Mouse (Mus musculus) midbrain, embryonic 11.5 days (tissue): Measurements from ENCODE around the gene Pik3c2g. TPM values are rescaled to one million over a fixed set of nuclear protein-coding genes. Genes with fewer than 3 reads are reported as not detected.
A peak's percentile ranks its signal among the peaks of the same experiment; 100 is the strongest.

Experiments used
- ATAC-seq: fragments of 200-750 bp; cut with Nextera tagmentation; 2 replicates; pipeline ENCODE4 v1.8.0; 2017; ENCODE audit warnings: moderate TSS enrichment, moderate library complexity; ENCODE audit not compliant: low FRiP score
- DNase-seq: peaks from one replicate; pipeline ENCODE4 v3.0.0; 2015; ENCODE audit warnings: low spot score; ENCODE audit errors: missing footprints
- H3K27ac ChIP-seq: fragments of 300-500 bp; sonication (generic); 2 replicates; pipeline ENCODE4 v1.5.1; 2014; ENCODE audit warnings: low read depth, low read length
- H3K27me3 ChIP-seq: fragments of 300-500 bp; sonication (generic); 2 replicates; pipeline ENCODE4 v1.6.1; 2014; ENCODE audit warnings: mild to moderate bottlenecking, low read length, moderate library complexity, mixed read lengths; ENCODE audit not compliant: control insufficient read depth, insufficient read depth
- H3K36me3 ChIP-seq: fragments of 300-500 bp; sonication (generic); 2 replicates; pipeline ENCODE4 v1.6.1; 2014; ENCODE audit warnings: mild to moderate bottlenecking, low read length, moderate library complexity, mixed read lengths; ENCODE audit not compliant: control insufficient read depth, insufficient read depth
- H3K4me1 ChIP-seq: fragments of 300-500 bp; sonication (generic); 2 replicates; pipeline ENCODE4 v1.6.1; 2014; ENCODE audit warnings: low read length; ENCODE audit not compliant: control insufficient read depth, insufficient read depth
- H3K4me2 ChIP-seq: fragments of 300-500 bp; sonication (generic); 2 replicates; pipeline ENCODE4 v1.6.1; 2014; ENCODE audit warnings: mild to moderate bottlenecking, moderate library complexity
- H3K4me3 ChIP-seq: fragments of 300-500 bp; sonication (generic); 2 replicates; pipeline ENCODE4 v1.5.1; 2014; ENCODE audit warnings: low read depth, low read length
- H3K9ac ChIP-seq: fragments of 300-500 bp; sonication (generic); 2 replicates; pipeline ENCODE4 v1.6.1; 2014; ENCODE audit warnings: low read length
- H3K9me3 ChIP-seq: fragments of 300-500 bp; sonication (generic); 2 replicates; pipeline ENCODE4 v1.6.1; 2016; ENCODE audit warnings: low read length; ENCODE audit not compliant: control insufficient read depth
- WGBS: fragments of 180-500 bp; shearing (Covaris S2); extraction: QIAGEN DNeasy Blood & Tissue Kit; methylation state at CpG from one replicate; pipeline ENCODE4 v1.1.7; 2014; 5-methylcytosine and 5-hydroxymethylcytosine counted together
- polyA plus RNA-seq: library from polyadenylated mRNA; unstranded; fragments of >200 nt; fragmentation: Nextera tagmentation; extraction: Ambion mirVana; gene quantifications from 2 replicates; pipeline ENCODE4 v1.2.1, GENCODE M21; 2014

Pik3c2g gene
- polyA plus RNA-seq, 1 experiment from 2014 or later, result not detected

DNA sequence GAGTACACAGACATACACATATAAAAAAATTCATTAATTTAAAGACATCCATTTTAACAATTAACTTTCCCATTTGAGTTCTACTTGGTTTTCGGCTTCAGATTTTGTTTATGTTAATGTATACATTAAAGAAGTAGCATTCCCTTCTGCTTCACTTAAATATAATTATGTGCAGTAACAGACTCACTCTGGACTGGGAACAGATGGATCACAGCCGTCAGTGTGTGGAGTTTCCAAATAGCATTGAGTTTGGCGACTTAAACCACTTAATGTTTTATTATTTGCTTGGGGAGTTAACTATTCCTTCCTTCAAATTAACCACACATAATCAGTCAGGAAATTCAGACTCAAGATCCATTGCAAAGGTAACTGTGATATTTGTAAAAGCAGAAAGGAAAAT lies 164.0 kb downstream of the Pik3c2g start:
- 82% methylated on average over 3 of the region's 3 CpGs for WGBS
- DNase-seq, result no peak

DNA sequence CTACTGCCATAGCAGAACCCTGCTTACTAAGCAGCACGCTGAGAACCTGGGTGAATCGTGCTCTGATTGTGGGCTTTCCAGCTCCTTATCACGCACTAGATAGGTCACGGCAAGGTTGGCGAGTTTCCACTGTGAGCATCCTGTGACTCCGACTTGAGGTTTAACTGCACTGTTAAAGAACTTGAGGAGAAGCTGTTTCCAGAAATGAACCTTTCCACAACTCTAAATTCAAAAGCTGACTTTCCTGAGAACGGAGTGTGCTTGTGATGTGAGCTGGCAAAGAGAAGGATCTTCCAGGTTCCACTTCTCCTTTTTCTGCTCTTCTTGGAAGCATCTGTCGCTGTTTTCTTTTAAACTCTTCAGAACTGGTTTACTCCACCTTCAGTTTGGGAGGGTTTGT lies 170.9 kb downstream of the Pik3c2g start:
- Histone ChIP-seq H3K27me3 (no peaks in the 10 kb centered on the region), H3K9me3 (no peaks in the 10 kb centered on the region), H3K4me3 (no peak overlapping the region), H3K36me3 (no peaks in the 10 kb centered on the region), H3K9ac (no peak overlapping the region), H3K4me2 (no peak overlapping the region), H3K4me1 (no peaks in the 10 kb centered on the region), H3K27ac (no peak overlapping the region)
- DNase-seq (no peak), ATAC-seq (no peak)
- 88% methylated on average over 8 of the region's 8 CpGs for WGBS

More for the DNA sequence above, 164.0 kb downstream of the Pik3c2g start:
- ATAC-seq, result no peak
- Histone ChIP-seq H3K4me1 (no peaks in the 10 kb centered on the region), H3K9me3 (no peaks in the 10 kb centered on the region), H3K4me3 (no peak overlapping the region), H3K27ac (no peak overlapping the region), H3K36me3 (no peaks in the 10 kb centered on the region), H3K4me2 (no peak overlapping the region), H3K27me3 (no peaks in the 10 kb centered on the region), H3K9ac (no peak overlapping the region)

DNA sequence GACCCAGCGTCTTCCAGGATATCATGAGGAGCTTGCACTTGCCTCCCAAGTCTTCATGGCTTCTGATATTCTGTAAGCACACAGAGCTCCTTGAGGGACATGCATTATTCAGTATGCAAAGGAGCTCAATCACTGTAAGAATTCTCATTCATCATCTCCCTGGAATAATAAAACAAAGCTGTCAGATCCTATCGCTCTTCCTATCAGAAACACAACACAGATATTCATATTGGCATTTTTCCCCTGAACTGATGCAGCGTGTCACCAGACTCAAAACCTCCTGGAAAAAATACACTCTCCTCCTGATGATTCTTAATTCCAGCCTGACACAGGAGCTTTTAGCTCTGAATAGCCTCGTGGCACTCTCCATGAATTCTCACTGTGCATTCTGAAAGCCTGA lies 174.0 kb downstream of the Pik3c2g start:
- Histone ChIP-seq H3K9me3 (no peaks in the 10 kb centered on the region), H3K4me2 (no peak overlapping the region), H3K27ac (no peak overlapping the region), H3K4me3 (no peak overlapping the region), H3K36me3 (no peaks in the 10 kb centered on the region), H3K4me1 (no peaks in the 10 kb centered on the region), H3K27me3 (no peaks in the 10 kb centered on the region), H3K9ac (no peak overlapping the region)
- ATAC-seq (peak; percentile 42; the same call in 1 of the 2 replicates), DNase-seq (no peak)
- 53% methylated on average over 4 of the region's 4 CpGs for WGBS

DNA sequence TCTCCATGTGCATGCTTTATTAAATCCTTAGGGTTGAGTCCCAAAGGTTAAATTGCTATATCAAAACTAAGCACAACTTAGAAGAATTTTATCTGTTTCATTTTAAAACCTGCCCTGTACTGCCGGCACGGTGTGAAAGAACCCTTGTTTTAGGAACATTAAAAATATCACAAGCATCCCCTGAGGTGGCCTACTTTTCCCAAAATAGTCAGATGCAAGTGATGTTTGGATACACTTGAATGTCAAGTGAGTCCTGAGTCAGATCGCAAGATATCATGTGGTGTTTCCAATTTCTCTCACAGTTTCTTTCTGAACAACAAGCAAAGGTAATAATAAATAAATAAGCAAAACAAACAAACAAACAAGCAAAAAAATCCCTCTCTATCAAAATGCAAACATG lies 177.4 kb downstream of the Pik3c2g start:
- ATAC-seq (no peak), DNase-seq (no peak)
- Histone ChIP-seq H3K9me3 (no peaks in the 10 kb centered on the region), H3K27ac (no peak overlapping the region), H3K27me3 (no peaks in the 10 kb centered on the region), H3K4me3 (no peak overlapping the region), H3K36me3 (no peaks in the 10 kb centered on the region), H3K9ac (no peak overlapping the region), H3K4me2 (no peak overlapping the region), H3K4me1 (no peaks in the 10 kb centered on the region)
- WGBS, result 93% methylated on average over 3 of the region's 3 CpGs

DNA sequence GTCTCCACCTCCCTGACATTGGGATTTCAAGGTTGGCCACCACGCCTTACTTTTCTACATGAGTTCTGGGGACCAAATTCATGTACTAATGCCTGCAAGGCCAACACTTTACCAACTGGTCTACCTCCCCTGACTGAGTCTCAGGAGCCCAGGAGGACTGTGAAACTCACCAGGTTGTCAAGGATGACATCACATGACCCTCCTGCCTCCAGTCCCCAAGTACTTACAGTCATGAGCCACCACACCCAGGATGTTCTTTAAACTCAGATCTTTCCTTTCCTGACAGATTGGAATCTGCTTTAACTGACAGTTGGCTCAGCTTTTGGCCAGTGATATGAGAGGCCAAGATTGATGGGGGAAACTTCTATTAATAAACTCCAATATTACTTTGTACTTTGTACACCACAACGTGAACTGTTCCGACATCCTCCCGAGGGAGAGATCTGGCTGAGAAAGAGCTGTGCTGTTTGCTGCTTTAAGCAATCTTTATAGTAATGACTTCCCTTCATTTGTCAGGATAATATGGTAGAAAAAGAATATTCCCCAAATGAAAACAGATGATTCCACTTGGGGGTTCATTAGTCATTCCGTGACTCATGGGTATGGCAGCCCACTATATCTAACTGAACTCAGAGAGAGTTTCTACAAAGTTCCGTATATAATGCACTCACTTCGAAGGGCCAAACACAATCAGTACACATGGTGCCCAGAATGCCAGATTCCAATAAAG lies 182.9 kb downstream of the Pik3c2g start:
- H3K9me3 ChIP-seq, result no peaks in the 10 kb centered on the region
- H3K36me3 ChIP-seq, result no peaks in the 10 kb centered on the region
- no peaks in the 10 kb centered on the region for H3K27me3 ChIP-seq
- H3K27ac ChIP-seq, result no peak overlapping the region
- no peak overlapping the region for H3K4me3 ChIP-seq
- H3K9ac ChIP-seq, result no peak overlapping the region
- DNase-seq (no peak), ATAC-seq (no peak)
- H3K4me1 ChIP-seq, result no peaks in the 10 kb centered on the region
- WGBS, result 89% methylated on average over 7 of the region's 7 CpGs
- H3K4me2 ChIP-seq, result no peak overlapping the region

DNA sequence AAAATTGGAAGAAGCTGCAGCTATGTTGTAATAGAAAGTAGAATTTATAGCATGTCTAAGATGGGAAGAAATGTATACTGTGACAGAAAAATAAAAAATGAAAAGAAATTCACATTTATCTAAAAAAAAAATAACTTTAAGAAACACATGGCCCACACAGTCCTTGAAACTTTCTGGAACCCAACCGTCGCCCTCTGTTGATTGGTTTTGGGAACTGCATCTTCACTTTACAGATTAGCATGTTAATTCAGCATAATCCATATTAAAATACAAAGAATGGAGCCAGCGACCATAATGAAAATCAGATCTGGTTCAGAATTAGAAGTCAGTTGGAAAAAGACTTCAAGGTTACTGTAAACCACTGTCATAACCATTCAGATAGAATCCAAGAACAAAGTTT lies 183.5 kb downstream of the Pik3c2g start:
- ATAC-seq (no peak), DNase-seq (no peak)
- Histone ChIP-seq H3K27ac (no peak overlapping the region), H3K9ac (no peak overlapping the region), H3K4me1 (no peaks in the 10 kb centered on the region), H3K36me3 (no peaks in the 10 kb centered on the region), H3K4me3 (no peak overlapping the region), H3K27me3 (no peaks in the 10 kb centered on the region), H3K9me3 (no peaks in the 10 kb centered on the region), H3K4me2 (no peak overlapping the region)
- 48% methylated on average over 3 of the region's 3 CpGs for WGBS

DNA sequence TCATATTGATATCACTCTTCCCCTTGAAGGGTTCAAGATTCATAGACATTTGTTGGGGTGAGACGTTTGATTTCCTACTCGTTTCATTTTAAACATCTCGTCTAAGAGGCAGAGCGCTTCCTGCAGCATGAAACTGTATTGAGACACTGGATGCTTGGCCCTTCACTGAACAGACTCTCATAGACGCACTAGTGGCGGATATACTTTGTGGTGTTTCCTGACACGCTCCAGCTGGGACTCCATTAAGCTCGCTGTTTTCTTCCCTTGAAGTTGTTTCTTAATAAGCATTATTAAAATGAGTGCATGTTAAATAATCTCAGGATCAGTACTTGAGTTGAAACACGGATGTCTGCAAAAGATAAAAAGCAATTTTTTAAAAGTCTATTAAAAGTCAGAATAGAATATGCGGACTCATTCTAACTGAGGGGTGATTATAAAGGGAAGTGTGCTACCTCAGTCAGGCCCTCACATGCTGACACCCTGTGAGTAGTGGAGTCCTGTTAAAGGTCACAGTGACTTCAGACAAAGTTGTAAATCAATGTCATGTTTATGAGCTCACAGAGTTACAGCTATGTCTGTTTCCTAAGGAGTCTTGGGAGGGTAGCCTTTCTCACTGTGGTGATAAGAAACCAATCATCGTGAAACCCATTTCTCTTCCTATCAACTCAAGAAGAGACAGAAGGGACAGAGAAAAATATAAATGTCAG lies 190.7 kb downstream of the Pik3c2g start:
- H3K4me3 ChIP-seq, result no peak overlapping the region
- H3K27ac ChIP-seq, result no peak overlapping the region
- no peak overlapping the region for H3K9ac ChIP-seq
- no peaks in the 10 kb centered on the region for H3K27me3 ChIP-seq
- no peaks in the 10 kb centered on the region for H3K4me1 ChIP-seq
- DNase-seq, result no peak
- no peaks in the 10 kb centered on the region for H3K9me3 ChIP-seq
- no peak for ATAC-seq
- H3K4me2 ChIP-seq, result no peak overlapping the region
- no peaks in the 10 kb centered on the region for H3K36me3 ChIP-seq
- 89% methylated on average over 11 of the region's 11 CpGs for WGBS

DNA sequence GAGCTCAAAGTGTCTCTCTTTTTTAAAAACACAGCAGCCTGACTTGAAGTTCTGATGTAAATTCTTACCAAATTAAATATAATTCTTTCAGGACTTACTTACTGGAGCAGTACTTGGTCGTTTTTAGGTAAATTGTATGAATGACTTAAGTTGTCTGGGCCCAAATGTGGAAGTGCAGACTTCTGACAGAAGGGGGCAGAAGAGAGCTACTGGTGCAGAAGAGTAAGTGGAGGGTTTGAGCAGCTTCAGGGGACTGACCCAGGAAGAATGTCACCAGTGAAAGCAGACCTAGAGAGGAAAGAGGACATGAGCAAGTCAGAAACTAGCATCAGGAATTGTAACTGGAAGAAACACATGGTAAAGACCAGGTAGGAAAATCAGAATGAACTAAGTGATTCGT lies 193.0 kb downstream of the Pik3c2g start:
- Histone ChIP-seq H3K9ac (no peak overlapping the region), H3K4me1 (no peaks in the 10 kb centered on the region), H3K27ac (no peak overlapping the region), H3K9me3 (no peaks in the 10 kb centered on the region), H3K4me2 (no peak overlapping the region), H3K4me3 (no peak overlapping the region), H3K27me3 (no peaks in the 10 kb centered on the region), H3K36me3 (no peaks in the 10 kb centered on the region)
- ATAC-seq (no peak), DNase-seq (no peak)
- 76% methylated on average over 2 of the region's 2 CpGs for WGBS

DNA sequence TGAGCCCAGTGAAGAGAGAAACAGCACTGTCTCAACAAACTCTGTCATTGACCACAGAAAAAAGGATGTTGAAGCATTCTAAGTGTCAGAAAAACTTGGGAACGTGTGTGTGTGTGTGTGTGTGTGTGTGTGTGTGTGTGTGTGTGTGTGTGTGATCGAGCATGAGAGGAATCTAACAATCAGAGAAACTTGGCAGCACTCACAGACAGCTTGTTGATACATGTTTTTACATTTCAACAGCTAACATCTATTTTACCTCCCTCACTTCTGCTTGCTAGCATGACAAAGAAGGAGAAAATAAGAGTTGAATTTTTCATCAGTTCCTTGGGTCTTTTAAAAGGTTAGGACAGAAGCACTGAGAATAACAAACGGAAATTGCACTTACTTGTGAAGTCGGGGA lies 202.5 kb downstream of the Pik3c2g start:
- Histone ChIP-seq H3K9ac (no peak overlapping the region), H3K9me3 (no peaks in the 10 kb centered on the region), H3K36me3 (no peaks in the 10 kb centered on the region), H3K27me3 (no peaks in the 10 kb centered on the region), H3K4me1 (no peaks in the 10 kb centered on the region), H3K4me2 (no peak overlapping the region), H3K4me3 (no peak overlapping the region), H3K27ac (no peak overlapping the region)
- ATAC-seq (no peak), DNase-seq (no peak)
- WGBS, result 73% methylated on average over 4 of the region's 4 CpGs
